Mouse (Mus musculus) cerebellum, adult 11-12 months (tissue): ENCODE results near the gene Spdl1.

Source experiments
- DNase-seq: peaks from one replicate; pipeline ENCODE4 v3.0.0; 2022

Gene Spdl1

GRCm38 (mm10) chr11:34796097-34796496 is 37.3 kb downstream of the Spdl1 start:
- no peak for DNase-seq

- no peak for DNase-seq
Observed at GRCm38 (mm10) chr11:34791872-34792271, 41.6 kb downstream of the Spdl1 start.

GRCm38 (mm10) chr11:34784864-34785263 is 48.6 kb downstream of the Spdl1 start:
- no peak for DNase-seq

- no peak for DNase-seq
Observed at GRCm38 (mm10) chr11:34783587-34784043, 49.8 kb downstream of the Spdl1 start, which contains the start of gene Dock2. Gene Dock2 (minus strand): TSS chr11:34783892.

- DNase-seq: no peak
Observed at GRCm38 (mm10) chr11:34782516-34783430, 50.7 kb downstream of the Spdl1 start.

GRCm38 (mm10) chr11:34780786-34781185 is 52.7 kb downstream of the Spdl1 start:
- no peak for DNase-seq

GRCm38 (mm10) chr11:34779966-34780365 is 53.5 kb downstream of the Spdl1 start:
- DNase-seq: no peak

GRCm38 (mm10) chr11:34778351-34778750 is 55.1 kb downstream of the Spdl1 start:
- DNase-seq: no peak

- no peak for DNase-seq
Observed at GRCm38 (mm10) chr11:34777529-34777928, 55.9 kb downstream of the Spdl1 start.

GRCm38 (mm10) chr11:34776054-34776453 is 57.4 kb downstream of the Spdl1 start:
- no peak for DNase-seq

- DNase-seq: no peak
Observed at GRCm38 (mm10) chr11:34774636-34775035, 58.8 kb downstream of the Spdl1 start.

- no peak for DNase-seq
Observed at GRCm38 (mm10) chr11:34773304-34773895, 60.0 kb downstream of the Spdl1 start.

- no peak for DNase-seq
Observed at GRCm38 (mm10) chr11:34771221-34771986, 62.0 kb downstream of the Spdl1 start.

- DNase-seq: no peak
Observed at GRCm38 (mm10) chr11:34770666-34771065, 62.8 kb downstream of the Spdl1 start.

GRCm38 (mm10) chr11:34769946-34770345 is 63.5 kb downstream of the Spdl1 start:
- no peak for DNase-seq

GRCm38 (mm10) chr11:34769396-34769795 is 64.0 kb downstream of the Spdl1 start:
- DNase-seq: no peak

- no peak for DNase-seq
Observed at GRCm38 (mm10) chr11:34763739-34764361, 69.6 kb downstream of the Spdl1 start.

- no peak for DNase-seq
Observed at GRCm38 (mm10) chr11:34762570-34763127, 70.8 kb downstream of the Spdl1 start.

GRCm38 (mm10) chr11:34762125-34762524 is 71.3 kb downstream of the Spdl1 start:
- DNase-seq: no peak

GRCm38 (mm10) chr11:34759582-34759981 is 73.9 kb downstream of the Spdl1 start:
- DNase-seq: no peak
